Mouse (Mus musculus): Measurements from ENCODE around the gene Slc37a1. TPM values are rescaled to one million over a fixed set of nuclear protein-coding genes. Genes with fewer than 3 reads are reported as not detected.

Gene Slc37a1
- polyA plus RNA-seq, 1 experiment from 2014 or later, result 4.6 TPM

DNA sequence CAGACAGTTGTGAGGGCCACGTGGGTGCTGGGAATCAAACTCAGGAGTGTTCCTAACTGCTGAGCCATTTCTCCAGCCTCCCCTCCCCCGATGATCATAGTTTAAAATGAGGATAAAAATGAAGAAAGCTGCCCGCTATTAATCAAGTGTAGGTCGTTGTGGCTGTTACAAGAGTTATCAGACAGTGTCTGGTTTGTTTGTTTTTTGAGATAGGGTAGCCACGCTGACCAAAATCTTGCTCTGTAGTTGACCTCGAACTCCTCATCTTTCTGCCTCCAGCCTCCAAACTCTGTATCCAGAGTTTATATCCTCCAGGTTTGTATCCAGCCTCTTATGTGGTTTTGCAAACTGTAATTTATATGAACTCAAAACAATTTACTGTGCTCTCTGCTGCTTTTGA lies 6.3 kb upstream of the Slc37a1 start:
- no peak overlapping the region for H3K9ac ChIP-seq (ENCODE audit: low read depth, low read length)
- no peaks in the 10 kb centered on the region for H3K27me3 ChIP-seq (ENCODE audit: control insufficient read depth, insufficient read depth, low read length)
- H3K27ac ChIP-seq (ENCODE audit: low read depth, low read length), result no peak overlapping the region
- 46% methylated on average over 6 of the region's 6 CpGs for WGBS (ENCODE audit: insufficient replicate concordance)
- no peaks in the 10 kb centered on the region for H3K36me3 ChIP-seq (ENCODE audit: control insufficient read depth, insufficient read depth, low read length)
- H3K4me1 ChIP-seq (ENCODE audit: control insufficient read depth, insufficient read depth, low read length), result no peaks in the 10 kb centered on the region
- H3K4me3 ChIP-seq (ENCODE audit: low read depth, low read length), result no peak overlapping the region
- ATAC-seq (replicated peaks; ENCODE audit: insufficient number of reproducible peaks, low FRiP score, low TSS enrichment), result no peak
- no peaks in the 10 kb centered on the region for H3K9me3 ChIP-seq (replicated peaks; ENCODE audit: control insufficient read depth, low read length)
- H3K4me2 ChIP-seq, result no peak overlapping the region

DNA sequence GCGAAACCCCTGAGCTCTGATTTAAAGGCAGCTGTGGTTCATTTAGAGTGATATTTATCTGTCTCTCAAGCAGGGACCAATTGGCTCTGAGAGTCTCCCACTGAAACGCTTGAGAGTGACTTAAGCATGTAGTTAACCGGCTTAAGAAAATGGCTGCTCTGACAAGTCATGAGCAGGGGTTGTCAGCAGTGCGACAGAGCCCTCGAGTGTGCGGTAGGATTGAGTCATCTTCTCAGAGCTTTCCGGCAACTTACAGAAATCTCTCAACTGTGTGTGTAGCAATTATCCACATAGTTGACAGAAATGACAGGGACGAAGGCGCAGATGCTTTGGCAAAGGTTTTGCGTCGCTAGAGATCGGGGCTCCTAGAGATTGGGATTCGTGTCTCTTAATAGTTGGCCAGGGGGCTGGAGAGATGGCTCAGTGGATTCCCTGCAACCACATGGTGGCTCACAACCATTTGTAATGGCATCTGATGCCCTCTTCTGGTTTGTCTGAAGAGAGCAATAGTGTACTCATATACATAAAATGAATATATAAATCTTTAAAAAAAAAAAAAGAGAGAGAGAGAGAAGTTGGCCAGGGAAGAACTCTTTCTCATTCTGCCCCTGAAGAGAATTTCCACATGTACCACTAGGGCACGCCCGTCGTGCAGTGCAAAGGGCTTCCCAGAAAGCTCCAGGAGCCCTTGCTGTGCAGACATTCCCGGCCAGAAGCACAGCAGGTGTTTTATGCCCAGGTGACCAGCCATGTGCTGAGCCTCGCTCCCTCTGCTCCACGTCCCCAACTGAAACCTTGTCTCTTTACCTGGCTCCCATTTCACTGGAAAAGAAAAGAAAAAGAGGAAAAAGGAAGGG lies 4.5 kb upstream of the Slc37a1 start:
- H3K4me1 ChIP-seq (ENCODE audit: control insufficient read depth, insufficient read depth, low read length), result no peaks in the 10 kb centered on the region
- H3K27ac ChIP-seq (ENCODE audit: low read depth, low read length), result no peak overlapping the region
- H3K4me3 ChIP-seq (ENCODE audit: low read depth, low read length), result no peak overlapping the region
- H3K27me3 ChIP-seq (ENCODE audit: control insufficient read depth, insufficient read depth, low read length), result no peaks in the 10 kb centered on the region
- WGBS (ENCODE audit: insufficient replicate concordance), result 42% methylated on average over 19 of the region's 19 CpGs
- H3K9me3 ChIP-seq (replicated peaks; ENCODE audit: control insufficient read depth, low read length), result no peaks in the 10 kb centered on the region
- no peak overlapping the region for H3K9ac ChIP-seq (ENCODE audit: low read depth, low read length)
- H3K4me2 ChIP-seq, result no peak overlapping the region
- H3K36me3 ChIP-seq (ENCODE audit: control insufficient read depth, insufficient read depth, low read length), result no peaks in the 10 kb centered on the region
- no peak for ATAC-seq (replicated peaks; ENCODE audit: insufficient number of reproducible peaks, low FRiP score, low TSS enrichment)

DNA sequence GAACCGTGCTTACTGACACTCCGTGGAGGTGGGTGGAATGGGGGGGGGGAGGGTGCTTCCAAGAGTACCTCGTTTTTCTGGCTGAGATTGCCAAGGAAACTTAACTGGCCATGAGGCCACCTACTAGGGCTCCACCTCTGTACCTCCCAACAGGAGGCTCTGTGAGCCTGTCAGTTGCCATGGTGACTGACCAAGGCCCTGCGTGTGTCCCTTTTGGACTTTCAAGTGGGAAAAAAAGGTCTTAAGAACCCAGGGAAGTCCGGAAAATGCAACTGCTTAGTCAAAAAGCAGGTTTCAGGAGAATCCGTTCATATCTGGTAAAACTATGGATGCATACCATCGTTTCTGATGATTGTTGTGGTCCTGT lies 3.9 kb upstream of the Slc37a1 start:
- 34% methylated on average over 7 of the region's 7 CpGs for WGBS (ENCODE audit: insufficient replicate concordance)
- H3K36me3 ChIP-seq (ENCODE audit: control insufficient read depth, insufficient read depth, low read length), result no peaks in the 10 kb centered on the region
- no peaks in the 10 kb centered on the region for H3K9me3 ChIP-seq (replicated peaks; ENCODE audit: control insufficient read depth, low read length)
- H3K4me2 ChIP-seq, result no peak overlapping the region
- H3K27me3 ChIP-seq (ENCODE audit: control insufficient read depth, insufficient read depth, low read length), result no peaks in the 10 kb centered on the region
- H3K9ac ChIP-seq (ENCODE audit: low read depth, low read length), result no peak overlapping the region
- no peak for ATAC-seq (replicated peaks; ENCODE audit: insufficient number of reproducible peaks, low FRiP score, low TSS enrichment)
- H3K4me3 ChIP-seq (ENCODE audit: low read depth, low read length), result no peak overlapping the region
- no peaks in the 10 kb centered on the region for H3K4me1 ChIP-seq (ENCODE audit: control insufficient read depth, insufficient read depth, low read length)
- H3K27ac ChIP-seq (ENCODE audit: low read depth, low read length), result no peak overlapping the region

DNA sequence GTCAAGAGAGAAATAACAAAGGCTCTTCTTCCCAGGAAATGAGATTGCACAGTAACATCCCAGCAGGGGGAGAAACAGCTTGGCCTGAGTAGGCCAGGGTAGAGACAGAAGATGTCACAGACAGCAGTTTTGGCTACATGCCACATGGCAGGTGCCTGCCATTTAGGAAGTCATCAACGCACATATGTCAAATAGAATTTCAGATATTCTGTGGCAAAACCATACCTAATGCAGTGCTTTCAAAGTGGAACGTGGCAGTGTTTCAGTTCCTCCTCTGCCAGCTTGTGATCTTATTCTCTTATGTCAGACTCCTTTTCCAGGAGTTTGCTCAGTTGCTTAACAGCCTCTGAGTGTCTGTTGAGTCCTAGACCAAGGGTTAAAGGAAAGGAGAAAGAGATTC lies 725 bp upstream of the Slc37a1 start:
- Histone ChIP-seq H3K9me3 (replicated peaks; ENCODE audit: control insufficient read depth, low read length) (no peaks in the 10 kb centered on the region), H3K36me3 (ENCODE audit: control insufficient read depth, insufficient read depth, low read length) (no peaks in the 10 kb centered on the region), H3K4me1 (ENCODE audit: control insufficient read depth, insufficient read depth, low read length) (no peaks in the 10 kb centered on the region), H3K27me3 (ENCODE audit: control insufficient read depth, insufficient read depth, low read length) (no peaks in the 10 kb centered on the region), H3K4me3 (ENCODE audit: low read depth, low read length) (no peak overlapping the region), H3K9ac (ENCODE audit: low read depth, low read length) (no peak overlapping the region), H3K4me2 (no peak overlapping the region), H3K27ac (ENCODE audit: low read depth, low read length) (no peak overlapping the region)
- no peak for ATAC-seq (replicated peaks; ENCODE audit: insufficient number of reproducible peaks, low FRiP score, low TSS enrichment)
- 78% methylated on average over 2 of the region's 2 CpGs for WGBS (ENCODE audit: insufficient replicate concordance)

DNA sequence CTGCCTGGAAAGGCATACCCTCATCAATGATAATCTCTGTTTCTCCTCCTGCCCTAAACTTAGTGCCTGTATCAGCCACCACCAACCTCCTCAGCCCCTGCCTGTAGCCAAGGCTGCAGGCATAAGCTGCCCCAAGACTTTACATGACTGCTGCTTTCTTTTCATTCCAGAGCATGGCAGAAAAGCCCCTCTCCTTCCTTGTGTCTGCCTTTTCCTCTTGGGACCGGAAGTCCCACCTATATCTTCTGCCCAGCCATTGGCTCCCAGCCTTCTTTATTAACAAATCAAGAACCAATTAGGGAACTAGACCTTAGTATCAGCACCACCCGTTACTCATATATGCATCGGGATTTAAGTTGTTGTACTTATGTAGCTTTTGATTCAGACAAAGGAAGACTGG lies 624 bp downstream of the Slc37a1 start:
- H3K27ac ChIP-seq (ENCODE audit: low read depth, low read length), result no peak overlapping the region
- H3K4me2 ChIP-seq, result no peak overlapping the region
- H3K4me1 ChIP-seq (ENCODE audit: control insufficient read depth, insufficient read depth, low read length), result no peaks in the 10 kb centered on the region
- ATAC-seq (replicated peaks; ENCODE audit: insufficient number of reproducible peaks, low FRiP score, low TSS enrichment), result no peak
- no peaks in the 10 kb centered on the region for H3K9me3 ChIP-seq (replicated peaks; ENCODE audit: control insufficient read depth, low read length)
- H3K4me3 ChIP-seq (ENCODE audit: low read depth, low read length), result no peak overlapping the region
- no peak overlapping the region for H3K9ac ChIP-seq (ENCODE audit: low read depth, low read length)
- 84% methylated on average over 3 of the region's 3 CpGs for WGBS (ENCODE audit: insufficient replicate concordance)
- H3K36me3 ChIP-seq (ENCODE audit: control insufficient read depth, insufficient read depth, low read length), result no peaks in the 10 kb centered on the region
- no peaks in the 10 kb centered on the region for H3K27me3 ChIP-seq (ENCODE audit: control insufficient read depth, insufficient read depth, low read length)

DNA sequence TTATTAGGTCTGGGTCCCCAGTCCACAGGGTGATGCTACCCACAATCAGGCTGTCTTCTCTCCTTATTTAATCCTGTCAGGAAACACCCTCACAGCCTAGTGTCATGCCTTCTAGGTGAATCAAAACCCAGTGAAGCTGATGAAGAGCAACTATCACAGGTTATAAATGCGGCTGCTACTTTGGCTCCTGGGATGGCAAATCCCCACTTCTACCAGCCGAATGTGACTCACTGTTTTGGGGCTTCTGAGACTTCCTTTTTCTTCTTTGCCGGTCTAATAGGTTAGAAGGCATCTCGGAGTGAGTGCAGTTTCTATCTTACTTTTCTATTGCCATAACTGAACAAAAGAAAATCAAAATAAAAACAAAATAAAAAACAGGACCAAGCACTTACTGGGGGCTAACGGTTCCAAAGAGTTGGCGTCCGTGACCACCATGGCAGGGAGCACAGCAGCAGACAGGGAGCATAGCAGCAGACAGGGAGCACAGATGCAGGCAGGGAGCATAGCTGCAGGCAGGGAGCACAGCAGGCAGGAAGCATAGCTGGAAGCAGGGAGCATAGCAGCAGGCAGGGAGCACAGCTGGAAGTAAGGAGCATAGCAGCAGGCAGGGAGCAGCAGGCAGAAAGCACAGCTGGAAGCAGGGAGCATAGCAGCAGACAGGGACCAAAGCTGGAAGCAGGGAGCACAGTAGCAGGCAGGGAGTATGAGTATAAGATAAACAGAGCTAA lies 2.6 kb downstream of the Slc37a1 start:
- Histone ChIP-seq H3K9me3 (replicated peaks; ENCODE audit: control insufficient read depth, low read length) (no peaks in the 10 kb centered on the region), H3K9ac (ENCODE audit: low read depth, low read length) (no peak overlapping the region), H3K4me3 (ENCODE audit: low read depth, low read length) (no peak overlapping the region), H3K4me2 (no peak overlapping the region), H3K36me3 (ENCODE audit: control insufficient read depth, insufficient read depth, low read length) (no peaks in the 10 kb centered on the region), H3K27ac (ENCODE audit: low read depth, low read length) (no peak overlapping the region), H3K4me1 (ENCODE audit: control insufficient read depth, insufficient read depth, low read length) (no peaks in the 10 kb centered on the region), H3K27me3 (ENCODE audit: control insufficient read depth, insufficient read depth, low read length) (no peaks in the 10 kb centered on the region)
- WGBS (ENCODE audit: insufficient replicate concordance), result 50% methylated on average over 7 of the region's 7 CpGs
- no peak for ATAC-seq (replicated peaks; ENCODE audit: insufficient number of reproducible peaks, low FRiP score, low TSS enrichment)

DNA sequence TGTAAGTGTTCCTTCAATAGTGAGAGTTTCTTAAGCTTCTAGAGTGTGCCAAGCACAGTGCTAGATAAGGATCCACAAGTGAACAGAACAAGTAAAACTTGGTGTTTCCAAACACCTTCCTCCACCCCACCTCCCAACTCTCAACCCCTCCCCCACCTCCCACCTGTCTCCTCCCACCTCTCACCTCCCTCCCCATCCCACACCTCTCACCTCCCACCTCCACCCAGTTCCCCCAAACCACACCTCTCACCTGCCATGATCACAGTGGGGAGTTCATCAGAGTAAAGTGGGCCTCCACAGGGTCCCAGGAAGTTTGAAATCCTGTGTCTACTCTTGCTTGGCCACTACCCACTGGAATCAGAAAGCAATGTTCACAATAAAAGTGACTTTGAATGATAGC lies 3.7 kb downstream of the Slc37a1 start:
- Histone ChIP-seq H3K4me3 (ENCODE audit: low read depth, low read length) (no peak overlapping the region), H3K27ac (ENCODE audit: low read depth, low read length) (no peak overlapping the region), H3K4me2 (no peak overlapping the region), H3K4me1 (ENCODE audit: control insufficient read depth, insufficient read depth, low read length) (0 out of 2 replicates have a peak, but pooled peaks cover 4% of the 10 kb centered on the region), H3K9ac (ENCODE audit: low read depth, low read length) (no peak overlapping the region), H3K9me3 (replicated peaks; ENCODE audit: control insufficient read depth, low read length) (no peaks in the 10 kb centered on the region), H3K27me3 (ENCODE audit: control insufficient read depth, insufficient read depth, low read length) (no peaks in the 10 kb centered on the region), H3K36me3 (ENCODE audit: control insufficient read depth, insufficient read depth, low read length) (no peaks in the 10 kb centered on the region)
- ATAC-seq (replicated peaks; ENCODE audit: insufficient number of reproducible peaks, low FRiP score, low TSS enrichment), result no peak

DNA sequence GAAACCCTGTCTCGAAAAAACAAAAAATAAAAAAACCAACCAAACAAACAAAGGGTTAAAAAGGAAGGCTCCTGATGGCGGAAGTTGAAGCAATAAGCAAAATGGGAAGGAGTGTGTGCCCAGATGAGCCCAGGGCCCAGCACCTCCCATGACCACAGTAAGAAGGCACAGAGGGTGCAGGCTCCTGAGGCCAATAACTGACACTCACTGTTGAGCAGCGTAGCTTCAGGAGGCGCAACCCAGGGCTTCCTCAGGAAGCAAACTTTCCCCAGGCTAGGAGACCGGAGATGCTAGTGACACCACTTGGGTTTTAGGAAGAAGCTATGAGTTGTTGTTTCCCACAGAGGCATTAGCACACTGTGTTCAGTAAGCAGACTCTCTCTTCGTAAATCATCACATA lies 4.3 kb downstream of the Slc37a1 start:
- H3K27ac ChIP-seq (ENCODE audit: low read depth, low read length), result no peak overlapping the region
- ATAC-seq (replicated peaks; ENCODE audit: insufficient number of reproducible peaks, low FRiP score, low TSS enrichment), result no peak
- H3K36me3 ChIP-seq (ENCODE audit: control insufficient read depth, insufficient read depth, low read length), result no peaks in the 10 kb centered on the region
- H3K4me3 ChIP-seq (ENCODE audit: low read depth, low read length), result no peak overlapping the region
- H3K9ac ChIP-seq (ENCODE audit: low read depth, low read length), result no peak overlapping the region
- peaks cover 8% of the 10 kb centered on the region for H3K4me1 ChIP-seq (ENCODE audit: control insufficient read depth, insufficient read depth, low read length)
- 67% methylated on average over 6 of the region's 6 CpGs for WGBS (ENCODE audit: insufficient replicate concordance)
- H3K9me3 ChIP-seq (replicated peaks; ENCODE audit: control insufficient read depth, low read length), result no peaks in the 10 kb centered on the region
- no peak overlapping the region for H3K4me2 ChIP-seq
- peaks cover 4% of the 10 kb centered on the region; the same call in 1 of the 2 replicates for H3K27me3 ChIP-seq (ENCODE audit: control insufficient read depth, insufficient read depth, low read length)

Measured in heart, embryonic 11.5 days (tissue).